In the genomic region with DNA sequence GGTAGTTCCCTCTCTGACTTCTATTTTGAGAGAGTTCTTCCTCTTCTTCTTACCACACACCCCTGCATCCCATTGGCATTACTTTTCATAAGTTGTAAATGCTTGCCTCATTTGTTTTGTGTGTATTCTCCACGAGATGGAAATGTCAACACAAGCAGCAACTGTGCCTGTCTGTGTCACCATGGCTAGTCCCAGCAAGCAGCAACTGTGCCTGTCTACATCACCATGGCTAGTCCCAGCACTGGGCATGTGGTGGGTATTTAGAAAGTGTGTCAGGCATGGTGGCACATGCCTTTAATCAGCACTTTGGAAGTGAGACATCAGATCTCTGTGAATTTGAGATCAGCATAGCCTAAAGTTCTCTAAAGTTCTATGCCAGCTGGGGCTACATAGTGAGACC, we compare ENCODE assay signal across 38 mouse cellular contexts. TPM values are rescaled to one million over a fixed set of nuclear protein-coding genes. Genes with fewer than 3 reads are reported as not detected.
"Had no signal": no experiment of that assay in that cellular context is flagged by ENCODE, and none has a peak within 500 bp of the region (broad histone marks: within the 10 kb centered on the region; RNA-seq: fewer than 3 reads in every experiment).

No protein-coding gene starts in this region.

- DNase-seq: cerebellum, adult 8-10 months; cerebellum, adult 9-10 months; cerebellum, adult 9-11 months; cerebellum, postnatal 10 days; cerebellum, postnatal 14 days; cerebellum, postnatal 25 days; cerebellum, postnatal 36 days; embryo, embryonic 11 days; forebrain, postnatal 0 days; gastrocnemius, postnatal 10 days; gastrocnemius, postnatal 14 days; gastrocnemius, postnatal 25 days; gastrocnemius, postnatal 36 days; heart, adult 11 months; heart, adult 18-20 months; heart, adult 2 months had no signal

- H3K4me2 ChIP-seq: embryonic facial prominence, embryonic 12.5 days; embryonic facial prominence, embryonic 13.5 days; embryonic facial prominence, embryonic 15.5 days; forebrain, embryonic 12.5 days; forebrain, embryonic 13.5 days; forebrain, embryonic 15.5 days had no signal

- H3K27ac ChIP-seq: embryonic facial prominence, embryonic 10.5 days; embryonic facial prominence, embryonic 12.5 days; embryonic facial prominence, embryonic 13.5 days; embryonic facial prominence, embryonic 15.5 days; forebrain, embryonic 10.5 days; forebrain, embryonic 12.5 days; forebrain, embryonic 13.5 days; forebrain, embryonic 15.5 days; heart, adult 2 months; heart, embryonic 10.5 days had no signal

- H3K4me3 ChIP-seq: embryonic facial prominence, embryonic 10.5 days; embryonic facial prominence, embryonic 12.5 days; embryonic facial prominence, embryonic 13.5 days; embryonic facial prominence, embryonic 15.5 days; erythroblast, embryonic 14.5 days; forebrain, embryonic 10.5 days; forebrain, embryonic 12.5 days; forebrain, embryonic 13.5 days; forebrain, embryonic 15.5 days; heart, adult 2 months; heart, embryonic 10.5 days had no signal

- ATAC-seq: forebrain, embryonic 13.5 days; forebrain, embryonic 14.5 days; forebrain, embryonic 15.5 days; forebrain, embryonic 16.5 days; forebrain, postnatal 0 days had no signal

- H3K27me3 ChIP-seq: embryonic facial prominence, embryonic 12.5 days; embryonic facial prominence, embryonic 13.5 days; embryonic facial prominence, embryonic 15.5 days; forebrain, embryonic 12.5 days; forebrain, embryonic 13.5 days; forebrain, embryonic 15.5 days had no signal

- H3K36me3 ChIP-seq: embryonic facial prominence, embryonic 10.5 days; embryonic facial prominence, embryonic 12.5 days; embryonic facial prominence, embryonic 13.5 days; embryonic facial prominence, embryonic 15.5 days; forebrain, embryonic 10.5 days; forebrain, embryonic 12.5 days; forebrain, embryonic 15.5 days; heart, embryonic 10.5 days had no signal

RNA-seq across cellular contexts. Expression of gene Scn4a, which starts 1.1 kb away (rescaled TPM):
- total RNA-seq: forebrain, postnatal 0 days had no signal
- polyA plus RNA-seq: erythroblast, embryonic 14.5 days; forebrain, embryonic 10.5 days; forebrain, embryonic 11.5 days; forebrain, embryonic 13.5 days; forebrain, embryonic 14.5 days; forebrain, embryonic 15.5 days had no signal

RNA-seq across cellular contexts. Expression of gene Prr29, which starts 11.1 kb away (rescaled TPM):
- total RNA-seq: common myeloid progenitor, adult 5-6 weeks; forebrain, postnatal 0 days had no signal
- polyA plus RNA-seq: embryonic facial prominence, embryonic 10.5 days; embryonic facial prominence, embryonic 11.5 days; embryonic facial prominence, embryonic 12.5 days; embryonic facial prominence, embryonic 13.5 days; erythroblast, embryonic 14.5 days; forebrain, embryonic 10.5 days; forebrain, embryonic 11.5 days; forebrain, embryonic 12.5 days; forebrain, embryonic 13.5 days; forebrain, embryonic 14.5 days; forebrain, embryonic 15.5 days; forebrain, embryonic 16.5 days; frontal cortex, adult 2 months had no signal

RNA-seq across cellular contexts. Expression of gene Gh, which starts 52.5 kb away (rescaled TPM):
- total RNA-seq: common myeloid progenitor, adult 5-6 weeks; forebrain, postnatal 0 days; gastrocnemius, adult 18-20 months; gastrocnemius, adult 8-10 months; gastrocnemius, postnatal 10 days; gastrocnemius, postnatal 14 days; gastrocnemius, postnatal 25 days; gastrocnemius, postnatal 36 days; heart, adult 18-20 months; heart, adult 2 months; heart, adult 8-10 months had no signal
- polyA plus RNA-seq: cortical plate, adult 2 months; embryonic facial prominence, embryonic 10.5 days; embryonic facial prominence, embryonic 11.5 days; embryonic facial prominence, embryonic 12.5 days; embryonic facial prominence, embryonic 13.5 days; embryonic facial prominence, embryonic 14.5 days; embryonic facial prominence, embryonic 15.5 days; erythroblast, embryonic 14.5 days; forebrain, embryonic 10.5 days; forebrain, embryonic 11.5 days; forebrain, embryonic 12.5 days; forebrain, embryonic 13.5 days; forebrain, embryonic 14.5 days; forebrain, embryonic 15.5 days; forebrain, embryonic 16.5 days; forebrain, postnatal 0 days; gonadal fat pad, adult 2 months; heart, adult 2 months; heart, embryonic 10.5 days had no signal
